Mouse (Mus musculus): ENCODE measurements around the gene Dpm2.

The Dpm2 gene

DNA sequence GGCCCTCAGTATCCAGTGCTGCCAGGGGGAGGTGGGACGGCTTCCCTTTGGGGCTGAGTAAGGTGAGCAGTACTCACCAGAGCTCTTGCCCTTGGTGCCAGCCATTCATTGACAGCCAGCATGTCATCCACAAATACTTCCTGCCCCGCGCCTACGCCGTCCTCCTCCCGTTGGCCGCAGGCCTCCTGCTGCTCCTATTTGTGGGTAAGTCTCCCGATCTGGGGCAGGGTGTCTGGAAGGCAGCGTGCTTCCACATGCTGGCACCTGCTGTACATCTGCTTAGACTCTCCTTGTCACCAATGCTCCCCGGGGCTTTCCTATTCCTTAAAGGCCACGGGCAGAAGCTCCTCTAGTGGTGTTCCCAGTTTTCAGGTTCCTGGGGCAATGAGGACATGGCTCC is 1.5 kb downstream of the Dpm2 start:
- H3K27me3 ChIP-seq (ENCODE audit: insufficient read depth, low read length), result peaks cover 8% of the 10 kb centered on the region; the same call in 1 of the 2 replicates
- TF ChIP-seq CTCF (conservative IDR thresholded peaks at IDR 0.05; ENCODE audit: low read length), result no peak
- no peak for TF ChIP-seq NANOG (IDR thresholded peaks at IDR 0.05; ENCODE audit: borderline replicate concordance, low read length)
- no peak for TF ChIP-seq POU5F1 (IDR thresholded peaks at IDR 0.05; ENCODE audit: borderline replicate concordance, low read length)

GRCm38 (mm10) chr2:32574497-32574896 is 3.8 kb downstream of the Dpm2 start, which contains the start of gene Pip5kl1:
Pip5kl1 (plus strand) TSS chr2:32574797.
- H3K4me3 ChIP-seq (replicated peaks; ENCODE audit: low read length), result peak within 1 kb of the TSS; percentile 84
- TF ChIP-seq NANOG (IDR thresholded peaks at IDR 0.05; ENCODE audit: borderline replicate concordance, low read length) (no peak), CTCF (conservative IDR thresholded peaks at IDR 0.05; ENCODE audit: low read length) (no peak), POU5F1 (IDR thresholded peaks at IDR 0.05; ENCODE audit: borderline replicate concordance, low read length) (no peak)
- no peaks in the 10 kb centered on the region for H3K9me3 ChIP-seq (ENCODE audit: low read length)
- H3K27me3 ChIP-seq (ENCODE audit: insufficient read depth, low read length), result peaks cover 28% of the 10 kb centered on the region
- H3K4me1 ChIP-seq (replicated peaks; ENCODE audit: low read depth, low read length), result peaks cover 53% of the 10 kb centered on the region
- H3K36me3 ChIP-seq (ENCODE audit: insufficient read depth, low read length), result peaks cover 23% of the 10 kb centered on the region

More for the DNA sequence above, 1.5 kb downstream of the Dpm2 start:
- Histone ChIP-seq H3K36me3 (ENCODE audit: insufficient read depth, low read length) (peaks cover 43% of the 10 kb centered on the region), H3K4me1 (replicated peaks; ENCODE audit: low read depth, low read length) (peaks cover 46% of the 10 kb centered on the region), H3K9me3 (ENCODE audit: low read length) (no peaks in the 10 kb centered on the region), H3K4me3 (replicated peaks; ENCODE audit: low read length) (peak overlapping the region; percentile 94)

DNA sequence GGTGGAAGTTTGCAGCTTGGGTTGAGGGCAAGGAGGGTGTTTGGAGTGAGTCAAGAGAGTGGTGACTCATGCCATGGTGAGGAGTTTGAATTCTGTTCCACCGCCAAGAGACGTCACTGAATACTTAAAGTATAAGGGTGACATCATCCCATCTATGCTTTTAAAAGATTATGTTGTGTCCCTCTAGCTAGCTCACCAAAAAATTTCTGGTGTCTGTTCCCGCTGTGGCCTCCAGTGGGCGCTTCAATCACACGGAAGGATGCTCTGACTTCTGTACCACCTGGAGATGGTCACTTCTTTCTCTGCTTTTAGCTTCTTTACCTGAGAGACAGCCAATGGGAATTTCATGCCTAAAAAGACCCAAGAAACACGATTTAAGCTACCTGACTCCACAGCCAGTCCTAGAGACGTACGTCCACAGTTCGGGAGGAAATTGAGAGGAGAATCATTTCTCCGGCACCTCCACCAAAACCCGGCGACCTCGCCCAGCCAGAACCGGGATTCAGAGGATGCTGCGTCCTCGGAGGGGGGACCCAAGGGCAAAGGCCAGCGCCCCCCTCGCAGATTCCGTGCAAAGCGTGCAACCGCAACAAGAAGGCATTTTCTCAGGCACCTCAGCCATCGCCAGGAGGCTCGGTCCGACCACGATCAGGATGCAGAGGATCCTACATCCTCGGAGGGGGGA is 4.4 kb downstream of the Dpm2 start:
- H3K4me3 ChIP-seq (replicated peaks; ENCODE audit: low read length), result peak overlapping the region; percentile 84
- peak; percentile 99 for TF ChIP-seq CTCF (conservative IDR thresholded peaks at IDR 0.05; ENCODE audit: low read length)
- no peak for TF ChIP-seq POU5F1 (IDR thresholded peaks at IDR 0.05; ENCODE audit: borderline replicate concordance, low read length)
- H3K36me3 ChIP-seq (ENCODE audit: insufficient read depth, low read length), result peaks cover 23% of the 10 kb centered on the region
- no peaks in the 10 kb centered on the region for H3K9me3 ChIP-seq (ENCODE audit: low read length)
- peaks cover 33% of the 10 kb centered on the region for H3K27me3 ChIP-seq (ENCODE audit: insufficient read depth, low read length)
- H3K4me1 ChIP-seq (replicated peaks; ENCODE audit: low read depth, low read length), result peaks cover 56% of the 10 kb centered on the region

- no peaks in the 10 kb centered on the region for H3K9me3 ChIP-seq (ENCODE audit: low read length)
- TF ChIP-seq CTCF (conservative IDR thresholded peaks at IDR 0.05; ENCODE audit: low read length), result no peak
- TF ChIP-seq POU5F1 (IDR thresholded peaks at IDR 0.05; ENCODE audit: borderline replicate concordance, low read length), result no peak
- no peak for TF ChIP-seq NANOG (IDR thresholded peaks at IDR 0.05; ENCODE audit: borderline replicate concordance, low read length)
- peaks cover 56% of the 10 kb centered on the region for H3K4me1 ChIP-seq (replicated peaks; ENCODE audit: low read depth, low read length)
- H3K27me3 ChIP-seq (ENCODE audit: insufficient read depth, low read length), result peaks cover 36% of the 10 kb centered on the region
- H3K4me3 ChIP-seq (replicated peaks; ENCODE audit: low read length), result peak within 1 kb of the TSS; percentile 84
- H3K36me3 ChIP-seq (ENCODE audit: insufficient read depth, low read length), result peaks cover 23% of the 10 kb centered on the region
Observed at GRCm38 (mm10) chr2:32575586-32576160, 5.0 kb downstream of the Dpm2 start, which contains the start of gene 9430097D07Rik. 9430097D07Rik (minus strand) TSS chr2:32575684.

GRCm38 (mm10) chr2:32576532-32576931 is 5.9 kb downstream of the Dpm2 start:
- Histone ChIP-seq H3K4me3 (replicated peaks; ENCODE audit: low read length) (no peak overlapping the region), H3K36me3 (ENCODE audit: insufficient read depth, low read length) (peaks cover 23% of the 10 kb centered on the region), H3K27me3 (ENCODE audit: insufficient read depth, low read length) (peaks cover 36% of the 10 kb centered on the region), H3K9me3 (ENCODE audit: low read length) (no peaks in the 10 kb centered on the region), H3K4me1 (replicated peaks; ENCODE audit: low read depth, low read length) (peaks cover 60% of the 10 kb centered on the region)
- no peak for TF ChIP-seq NANOG (IDR thresholded peaks at IDR 0.05; ENCODE audit: borderline replicate concordance, low read length)
- no peak for TF ChIP-seq POU5F1 (IDR thresholded peaks at IDR 0.05; ENCODE audit: borderline replicate concordance, low read length)
- TF ChIP-seq CTCF (conservative IDR thresholded peaks at IDR 0.05; ENCODE audit: low read length), result no peak

DNA sequence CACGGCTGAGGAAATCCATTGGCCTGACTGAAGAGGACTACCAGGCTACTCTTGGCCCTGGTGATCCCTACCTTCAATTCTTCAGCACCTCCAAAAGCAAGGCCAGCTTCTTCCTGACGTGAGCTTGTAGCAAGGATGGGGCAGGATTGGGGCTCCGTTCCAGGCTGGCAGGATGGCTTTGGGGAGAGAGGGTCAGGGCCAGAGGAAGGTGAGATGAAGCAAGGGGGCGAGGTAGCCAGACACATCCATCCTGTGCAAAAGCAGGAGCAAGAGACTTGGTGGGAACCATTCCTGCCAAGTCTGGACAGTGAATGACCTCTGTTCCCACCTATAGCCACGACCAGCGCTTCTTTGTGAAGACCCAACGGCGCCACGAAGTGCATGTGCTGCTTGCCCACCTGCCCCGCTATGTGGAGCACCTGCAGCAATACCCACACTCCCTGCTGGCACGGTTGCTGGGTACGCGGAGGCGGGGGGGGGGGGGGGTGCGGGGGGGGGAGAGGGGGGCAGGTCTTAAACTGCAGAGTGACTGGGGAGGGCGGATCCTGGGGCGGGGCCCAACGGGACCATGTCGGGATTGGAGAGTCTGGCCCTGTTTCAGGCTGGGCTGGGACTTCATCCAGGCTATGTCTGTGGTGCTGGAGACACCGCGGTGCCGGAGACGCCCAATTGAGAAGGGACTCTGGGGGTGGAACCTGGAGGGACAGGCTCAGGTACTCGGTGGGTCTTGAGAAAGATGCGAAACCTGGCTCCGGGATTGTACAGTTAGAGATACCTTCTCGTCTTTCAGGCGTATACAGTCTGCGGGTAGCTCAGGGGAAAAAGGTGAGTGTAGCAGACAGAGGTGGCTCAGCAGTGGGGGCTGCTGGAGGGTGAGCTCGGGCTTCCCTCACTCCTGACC is 7.7 kb downstream of the Dpm2 start:
- Histone ChIP-seq H3K4me3 (replicated peaks; ENCODE audit: low read length) (peak overlapping the region; percentile 37; the same call in 1 of the 2 replicates), H3K27me3 (ENCODE audit: insufficient read depth, low read length) (peaks cover 46% of the 10 kb centered on the region), H3K36me3 (ENCODE audit: insufficient read depth, low read length) (peaks cover 8% of the 10 kb centered on the region), H3K4me1 (replicated peaks; ENCODE audit: low read depth, low read length) (peaks cover 54% of the 10 kb centered on the region), H3K9me3 (ENCODE audit: low read length) (no peaks in the 10 kb centered on the region)
- no peak for TF ChIP-seq POU5F1 (IDR thresholded peaks at IDR 0.05; ENCODE audit: borderline replicate concordance, low read length)

- Histone ChIP-seq H3K27me3 (ENCODE audit: insufficient read depth, low read length) (peaks cover 43% of the 10 kb centered on the region), H3K9me3 (ENCODE audit: low read length) (no peaks in the 10 kb centered on the region), H3K4me3 (replicated peaks; ENCODE audit: low read length) (peak overlapping the region; percentile 24), H3K4me1 (replicated peaks; ENCODE audit: low read depth, low read length) (peaks cover 46% of the 10 kb centered on the region), H3K36me3 (ENCODE audit: insufficient read depth, low read length) (no peaks in the 10 kb centered on the region)
- peak; percentile 23; the same call in 1 of the 2 replicates for TF ChIP-seq CTCF (conservative IDR thresholded peaks at IDR 0.05; ENCODE audit: low read length)
- TF ChIP-seq POU5F1 (IDR thresholded peaks at IDR 0.05; ENCODE audit: borderline replicate concordance, low read length), result no peak
Observed at GRCm38 (mm10) chr2:32581450-32582095, 10.9 kb downstream of the Dpm2 start.

All from E14TG2a.4 (cell line).